Mouse (Mus musculus) spleen, adult 2 months (tissue): ENCODE data around the gene Mrpl28. TPM values are rescaled to one million over a fixed set of nuclear protein-coding genes. Genes with fewer than 3 reads are reported as not detected.

ENCODE experiments used
- DNase-seq, 2 experiments: peaks; one replicate each; pipeline versions ENCODE4 v3.0.0 to v3.0.0-alpha.2; 2012 to 2021; ENCODE audit warnings: low spot score in 2 of 2, low read depth in 1 of 2
- H3K27ac ChIP-seq: fragments of 200-500 bp; 2 replicates; pipeline ENCODE4 v1.5.1; 2012; ENCODE audit warnings: low read length, inconsistent platforms; ENCODE audit not compliant: insufficient read depth
- H3K27me3 ChIP-seq: fragments of 200-500 bp; 2 replicates; pipeline ENCODE4 v1.6.1; 2012; ENCODE audit warnings: mild to moderate bottlenecking, moderate library complexity, low read length, inconsistent platforms; ENCODE audit not compliant: control insufficient read depth, insufficient read depth
- H3K36me3 ChIP-seq: fragments of 200-500 bp; 2 replicates; pipeline ENCODE4 v1.6.1; 2012; ENCODE audit warnings: mild to moderate bottlenecking, low read length, inconsistent platforms; ENCODE audit not compliant: control insufficient read depth, insufficient read depth
- H3K4me1 ChIP-seq: fragments of 200-500 bp; 2 replicates; pipeline ENCODE4 v1.6.1; 2011; ENCODE audit warnings: inconsistent platforms; ENCODE audit not compliant: control insufficient read depth, insufficient read depth, insufficient read length
- H3K4me3 ChIP-seq: fragments of 200-500 bp; 2 replicates; pipeline ENCODE4 v1.5.1; 2011; ENCODE audit warnings: mild to moderate bottlenecking, inconsistent platforms; ENCODE audit not compliant: insufficient read depth, insufficient read length; ENCODE audit errors: extremely low read depth
- CTCF ChIP-seq: fragments of 200-500 bp; IDR thresholded peaks from 2 replicates; pipeline ENCODE4 v1.5.1; 2011; ENCODE audit warnings: mild to moderate bottlenecking, inconsistent platforms; ENCODE audit not compliant: insufficient read depth, insufficient read length, insufficient replicate concordance; ENCODE audit errors: extremely low read depth
- POLR2A ChIP-seq: fragments of 200-500 bp; IDR thresholded peaks from 2 replicates; pipeline ENCODE4 v1.6.1; 2011; ENCODE audit warnings: low read depth, low read length, inconsistent platforms
- WGBS: fragments of 180-500 bp; shearing (Covaris S2); methylation state at CpG from one replicate; pipeline ENCODE4 v1.1.7; 2018; 5-methylcytosine and 5-hydroxymethylcytosine counted together
- polyA plus RNA-seq: library from polyadenylated mRNA; depleted of rRNA; stranded (reverse); fragments of >200 nt; gene quantifications from 2 replicates; pipeline ENCODE4 v1.2.3, GENCODE M21; 2012; rRNA removed

The Mrpl28 gene
- 39.5 and 49.5 TPM in 2 replicates for polyA plus RNA-seq

DNA sequence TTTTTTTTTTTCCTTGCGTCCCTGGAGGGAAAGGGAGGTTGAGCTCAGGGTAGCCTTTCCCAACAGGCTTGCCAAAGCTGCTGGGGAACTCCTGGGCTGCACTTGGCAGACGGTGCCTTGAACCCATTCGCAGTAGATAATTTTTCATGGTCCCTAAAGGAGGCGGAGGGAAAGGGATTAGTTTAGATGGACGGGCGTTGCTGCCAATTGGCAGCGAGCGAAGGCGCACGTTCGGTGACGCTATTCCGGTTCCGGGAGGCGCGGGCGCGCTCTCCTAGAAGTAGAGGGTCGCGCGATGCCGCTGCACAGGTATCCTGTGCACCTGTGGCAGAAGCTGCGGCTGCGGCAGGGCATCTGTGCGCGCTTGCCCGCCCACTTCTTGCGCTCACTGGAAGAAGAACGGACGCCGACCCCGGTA, at the start of gene Mrpl28:
TSS of gene Mrpl28 (plus strand) at position 234 of the 418 bp plus-strand sequence.
- no peaks in the 10 kb centered on the region for H3K27me3 ChIP-seq
- WGBS: 1% methylated on average over 32 of the region's 32 CpGs
- peaks cover 9% of the 10 kb centered on the region for H3K36me3 ChIP-seq
- TF ChIP-seq POLR2A: peak; percentile 91
- TF ChIP-seq CTCF: no peak
- peak within 1 kb of the TSS; percentile 53 for H3K27ac ChIP-seq
- peak within 1 kb of the TSS; percentile 89 for H3K4me3 ChIP-seq
- peaks cover 8% of the 10 kb centered on the region; the same call in 1 of the 2 replicates for H3K4me1 ChIP-seq
- peak; percentile 82 to 89 for DNase-seq

DNA sequence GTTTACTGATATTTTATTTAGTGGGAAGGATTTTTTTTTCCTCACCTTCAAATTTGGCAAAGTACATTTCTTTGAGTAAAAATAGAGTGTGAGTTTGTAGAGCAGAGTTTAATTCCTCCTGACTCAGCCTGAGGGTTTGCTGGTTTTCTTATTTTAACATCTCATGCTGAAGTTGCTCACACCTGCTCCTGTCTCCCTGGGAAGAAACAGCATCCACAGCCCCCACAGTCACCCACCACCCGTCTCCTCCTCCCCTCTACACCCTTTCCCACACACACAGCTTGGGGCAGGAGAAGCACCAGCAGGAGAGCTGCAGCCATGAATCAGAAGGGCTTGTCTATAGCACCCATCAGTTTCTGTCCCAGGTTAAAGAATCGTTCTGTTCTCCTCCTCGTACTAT, 48.1 kb upstream of the Mrpl28 start:
- 79% methylated on average over 3 of the region's 3 CpGs for WGBS
- H3K4me3 ChIP-seq: no peak overlapping the region
- H3K36me3 ChIP-seq: no peaks in the 10 kb centered on the region
- DNase-seq: no peak
- no peaks in the 10 kb centered on the region for H3K4me1 ChIP-seq
- no peak overlapping the region for H3K27ac ChIP-seq
- no peak for TF ChIP-seq POLR2A
- no peak for TF ChIP-seq CTCF
- H3K27me3 ChIP-seq: peaks cover 2% of the 10 kb centered on the region; the same call in 1 of the 2 replicates

DNA sequence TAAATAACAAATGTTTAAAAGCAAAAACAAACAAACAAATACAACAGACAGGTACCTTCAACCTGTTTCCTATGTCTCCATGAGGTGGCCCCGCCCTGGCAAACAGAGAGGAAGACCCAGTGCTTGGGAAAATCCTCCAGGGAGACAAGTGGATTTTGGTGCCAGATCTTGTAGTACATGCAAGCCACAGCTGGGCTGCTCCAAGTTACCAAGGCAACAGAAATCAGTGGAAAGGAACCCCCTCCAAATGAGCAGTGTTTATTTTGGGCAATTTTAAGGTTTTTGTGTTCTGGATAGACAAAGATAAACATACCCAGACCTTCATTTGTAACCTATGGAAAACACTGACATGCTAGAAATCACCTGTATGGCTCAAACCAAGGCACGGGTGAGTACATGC, 44.4 kb upstream of the Mrpl28 start:
- H3K4me3 ChIP-seq: no peak overlapping the region
- H3K4me1 ChIP-seq: no peaks in the 10 kb centered on the region
- TF ChIP-seq CTCF (no peak), POLR2A (no peak)
- no peak overlapping the region for H3K27ac ChIP-seq
- no peaks in the 10 kb centered on the region for H3K36me3 ChIP-seq
- no peaks in the 10 kb centered on the region for H3K27me3 ChIP-seq
- DNase-seq: no peak
- 73% methylated on average over 2 of the region's 2 CpGs for WGBS

DNA sequence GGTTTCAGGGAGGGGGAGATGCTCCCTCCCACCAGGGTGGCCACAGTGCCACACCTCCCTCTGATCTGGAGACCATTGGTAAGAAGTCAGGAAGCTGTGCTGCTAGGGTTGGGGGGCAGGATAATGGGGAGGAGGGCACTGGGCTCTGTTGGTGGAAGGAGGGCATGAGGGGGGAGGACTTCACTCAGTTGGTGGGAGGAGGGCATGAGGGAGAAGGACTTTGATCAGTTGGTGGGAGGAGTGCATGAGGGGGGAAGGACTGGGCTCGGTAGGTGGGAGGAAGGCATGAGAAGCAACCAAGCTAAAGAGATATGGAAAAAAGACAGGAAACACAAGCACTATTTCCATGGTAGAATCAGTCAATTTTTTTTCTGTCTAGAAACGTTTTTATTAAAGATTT, 42.4 kb upstream of the Mrpl28 start:
- 48% methylated on average over 2 of the region's 2 CpGs for WGBS
- DNase-seq: no peak
- no peaks in the 10 kb centered on the region for H3K36me3 ChIP-seq
- H3K27me3 ChIP-seq: no peaks in the 10 kb centered on the region
- no peak for TF ChIP-seq CTCF
- TF ChIP-seq POLR2A: no peak
- H3K4me3 ChIP-seq: no peak overlapping the region
- H3K27ac ChIP-seq: no peak overlapping the region
- no peaks in the 10 kb centered on the region for H3K4me1 ChIP-seq

DNA sequence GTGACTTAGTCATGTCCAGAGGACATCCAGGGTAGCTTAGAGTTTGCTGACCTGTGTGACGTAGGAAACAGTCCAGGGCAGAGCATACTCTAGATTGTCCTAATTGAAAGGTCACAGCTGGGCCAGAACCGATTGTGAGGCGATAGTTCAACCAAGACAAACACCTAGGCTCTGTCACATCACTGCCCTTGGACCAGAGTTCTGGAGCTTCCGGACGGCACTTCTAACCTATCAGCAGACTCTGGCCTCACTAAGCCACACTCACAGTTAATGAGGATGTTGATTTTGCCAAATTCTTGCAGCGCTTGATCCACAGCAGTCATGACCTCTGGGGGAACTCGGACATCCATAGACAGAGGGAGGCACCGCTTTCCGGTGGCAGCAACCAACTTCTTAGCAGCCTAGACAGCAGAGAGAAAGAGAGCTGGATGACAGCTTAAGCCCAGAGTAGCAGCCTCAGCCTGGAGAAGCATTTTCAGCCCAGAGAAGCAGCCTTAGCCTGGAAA, 36.2 kb upstream of the Mrpl28 start:
- Histone ChIP-seq H3K27me3 (no peaks in the 10 kb centered on the region), H3K27ac (no peak overlapping the region), H3K4me3 (no peak overlapping the region), H3K36me3 (no peaks in the 10 kb centered on the region), H3K4me1 (no peaks in the 10 kb centered on the region)
- TF ChIP-seq POLR2A (no peak), CTCF (no peak)
- DNase-seq: no peak
- WGBS: 93% methylated on average over 9 of the region's 9 CpGs

DNA sequence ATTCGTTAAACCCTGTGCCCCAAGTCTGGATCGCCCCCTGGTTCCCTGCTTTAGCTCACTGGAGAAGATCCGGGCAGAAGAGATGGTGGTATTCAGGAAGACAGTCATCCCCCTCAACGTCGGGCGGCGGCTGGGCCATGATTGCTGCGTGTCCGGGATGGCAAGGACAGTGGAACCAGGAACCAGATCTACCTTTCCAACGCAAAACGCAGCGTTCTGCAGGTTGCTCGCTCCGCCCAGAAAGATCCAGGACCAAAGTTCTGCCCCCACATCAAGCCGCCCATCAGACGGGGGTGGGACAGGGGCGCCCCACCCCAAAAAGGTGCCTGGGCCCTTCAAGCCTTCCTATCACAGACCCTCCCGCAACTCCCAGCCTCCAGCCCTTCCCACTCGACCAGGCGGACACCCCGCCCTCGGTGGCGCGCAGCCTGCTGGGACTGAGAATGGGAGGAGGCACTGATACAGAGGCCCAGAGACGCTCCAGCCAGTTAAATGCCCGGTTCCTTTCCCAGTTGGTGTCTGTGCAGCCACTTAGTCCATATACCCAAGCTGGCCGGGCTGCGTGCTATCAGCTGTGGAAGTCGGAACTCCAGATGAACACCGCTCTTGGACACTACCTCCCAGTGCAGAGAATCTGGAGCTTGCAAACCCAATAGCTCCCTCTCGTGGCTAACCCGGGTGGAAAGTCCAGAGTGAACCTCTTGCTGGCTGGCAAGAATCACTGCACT, 33.2 kb upstream of the Mrpl28 start, which contains the start of gene Decr2:
TSS of gene Decr2 (minus strand) at position 433 of the 728 bp plus-strand sequence.
- Histone ChIP-seq H3K27me3 (no peaks in the 10 kb centered on the region), H3K4me1 (no peaks in the 10 kb centered on the region), H3K4me3 (peak within 1 kb of the TSS; percentile 82), H3K27ac (no peak within 1 kb of the TSS), H3K36me3 (no peaks in the 10 kb centered on the region)
- no peak for TF ChIP-seq POLR2A
- peak; percentile 67; the same call in 1 of the 2 replicates for TF ChIP-seq CTCF
- WGBS: 2% methylated on average over 32 of the region's 32 CpGs
- DNase-seq: peak; percentile 75 to 76

DNA sequence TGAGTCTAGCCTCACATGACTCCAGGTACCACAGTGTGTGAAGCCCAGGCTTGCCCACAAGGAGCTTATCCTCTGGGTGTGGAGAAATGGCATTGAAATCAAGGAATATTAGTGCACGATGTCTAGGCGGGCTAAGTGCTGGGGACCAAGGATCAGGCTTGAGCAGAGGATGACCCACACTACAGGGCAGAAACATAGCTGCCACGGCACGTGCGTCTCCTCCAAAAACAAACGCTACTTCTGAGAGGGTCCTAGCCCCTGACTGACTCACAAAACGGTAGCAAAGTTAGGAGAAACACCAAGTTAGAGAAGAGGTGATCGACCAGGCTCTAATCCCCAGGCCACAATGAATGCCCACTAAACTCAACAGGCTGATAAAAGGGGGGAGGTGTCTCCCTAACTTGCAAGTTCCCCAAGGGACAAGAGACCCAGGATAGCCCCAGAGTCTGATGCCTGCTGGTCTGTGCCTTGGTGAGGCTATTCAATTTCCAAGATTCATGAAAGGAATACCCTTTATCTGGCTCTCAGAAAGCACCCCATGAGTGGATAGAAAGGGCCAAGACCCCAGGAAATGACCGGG, 28.7 kb upstream of the Mrpl28 start:
- no peak overlapping the region for H3K27ac ChIP-seq
- no peaks in the 10 kb centered on the region for H3K36me3 ChIP-seq
- peak overlapping the region; percentile 56; the same call in 1 of the 2 replicates for H3K4me3 ChIP-seq
- 50% methylated on average over 9 of the region's 9 CpGs for WGBS
- H3K27me3 ChIP-seq: no peaks in the 10 kb centered on the region
- no peak for DNase-seq
- TF ChIP-seq CTCF (no peak), POLR2A (no peak)
- no peaks in the 10 kb centered on the region; the same call in 1 of the 2 replicates for H3K4me1 ChIP-seq
